Mouse (Mus musculus) duodenum, adult 2 months (tissue): Measurements from ENCODE around the gene Olfr740. TPM values are rescaled to one million over a fixed set of nuclear protein-coding genes. Genes with fewer than 3 reads are reported as not detected.

Experiments used
- polyA plus RNA-seq: library from polyadenylated mRNA; depleted of rRNA; stranded (reverse); fragments of >200 nt; gene quantifications from 2 replicates; pipeline ENCODE4 v1.2.3, GENCODE M21; 2012; ENCODE audit warnings: low replicate concordance; rRNA removed

Gene Olfr740
- not detected in 2 replicates for polyA plus RNA-seq

GRCm38 (mm10) chr14:50445245-50445644 is at the start of gene Olfr740:
TSS of gene Olfr740 (plus strand) at chr14:50445545.

GRCm38 (mm10) chr14:50407268-50407667 is 38.1 kb upstream of the Olfr740 start, which contains the start of gene Olfr738:
TSS of gene Olfr738 (plus strand) at chr14:50407568.

GRCm38 (mm10) chr14:50418326-50418725 is 27.0 kb upstream of the Olfr740 start, which contains the start of gene Olfr739:
TSS of gene Olfr739 (plus strand) at chr14:50418626.

GRCm38 (mm10) chr14:50472438-50472837 is 27.1 kb downstream of the Olfr740 start, which contains the start of gene Olfr741:
TSS of gene Olfr741 (plus strand) at chr14:50472738.

GRCm38 (mm10) chr14:50503300-50503699 is 58.0 kb downstream of the Olfr740 start, which contains the start of gene Olfr742:
TSS of gene Olfr742 (plus strand) at chr14:50503600.

Other genes with a start within 250 kb of the Olfr740 start
- not detected in 2 replicates for gene Olfr731, start 203.7 kb upstream of the Olfr740 start, polyA plus RNA-seq
- not detected in 2 replicates for gene Olfr732, start 161.3 kb upstream of the Olfr740 start, polyA plus RNA-seq
- gene Olfr733, start 144.0 kb upstream of the Olfr740 start, polyA plus RNA-seq = not detected in 2 replicates
- gene Olfr734, start 118.8 kb upstream of the Olfr740 start, polyA plus RNA-seq = not detected in 2 replicates
- not detected in 2 replicates for gene Olfr735, start 96.7 kb upstream of the Olfr740 start, polyA plus RNA-seq
- 0.12 TPM in 2 replicates for gene Tlr11, start 87.6 kb upstream of the Olfr740 start, polyA plus RNA-seq
- not detected in 2 replicates for gene Olfr736, start 64.4 kb upstream of the Olfr740 start, polyA plus RNA-seq
- not detected in 2 replicates for gene Olfr738, start 38.0 kb upstream of the Olfr740 start, polyA plus RNA-seq
- gene Olfr739, start 26.9 kb upstream of the Olfr740 start, polyA plus RNA-seq = not detected in 2 replicates
- not detected in 2 replicates for gene Olfr741, start 27.2 kb downstream of the Olfr740 start, polyA plus RNA-seq
- not detected in 2 replicates for gene Olfr742, start 58.1 kb downstream of the Olfr740 start, polyA plus RNA-seq
- gene Olfr743, start 76.3 kb downstream of the Olfr740 start, polyA plus RNA-seq = not detected in 2 replicates
- gene Olfr744, start 169.3 kb downstream of the Olfr740 start, polyA plus RNA-seq = not detected in 2 replicates
- not detected in 2 replicates for gene Olfr745, start 193.8 kb downstream of the Olfr740 start, polyA plus RNA-seq
- gene Olfr746, start 201.5 kb downstream of the Olfr740 start, polyA plus RNA-seq = not detected in 2 replicates
- not detected in 2 replicates for gene Olfr747, start 247.7 kb downstream of the Olfr740 start, polyA plus RNA-seq